Mouse (Mus musculus): Measurements from ENCODE around the gene Fbxw7. TPM values are rescaled to one million over a fixed set of nuclear protein-coding genes. Genes with fewer than 3 reads are reported as not detected.

Fbxw7 gene
- polyA plus RNA-seq, 1 experiment from 2014 or later, result 24.4 TPM

- no peaks in the 10 kb centered on the region for H3K4me1 ChIP-seq (replicated peaks)
- no peak for ATAC-seq (ENCODE audit: low FRiP score)
- WGBS, result 85% methylated on average over 5 of the region's 5 CpGs
- H3K27me3 ChIP-seq, result no peaks in the 10 kb centered on the region
- no peak overlapping the region for H3K4me2 ChIP-seq
- H3K36me3 ChIP-seq, result peaks cover 68% of the 10 kb centered on the region
- no peaks in the 10 kb centered on the region for H3K9me3 ChIP-seq
- no peak overlapping the region for H3K9ac ChIP-seq
- no peak overlapping the region for H3K4me3 ChIP-seq
- no peak overlapping the region for H3K27ac ChIP-seq
Measured at GRCm38 (mm10) chr3:84971561-84971960, 156.5 kb downstream of the Fbxw7 start.

GRCm38 (mm10) chr3:84972881-84973280 lies 157.8 kb downstream of the Fbxw7 start:
- WGBS, result 94% methylated on average over 2 of the region's 2 CpGs
- no peaks in the 10 kb centered on the region for H3K27me3 ChIP-seq
- no peak for ATAC-seq (ENCODE audit: low FRiP score)
- no peak overlapping the region for H3K4me2 ChIP-seq
- H3K4me1 ChIP-seq (replicated peaks), result no peaks in the 10 kb centered on the region
- no peaks in the 10 kb centered on the region for H3K9me3 ChIP-seq
- no peak overlapping the region for H3K4me3 ChIP-seq
- H3K27ac ChIP-seq, result no peak overlapping the region
- H3K9ac ChIP-seq, result no peak overlapping the region
- H3K36me3 ChIP-seq, result peaks cover 75% of the 10 kb centered on the region

DNA sequence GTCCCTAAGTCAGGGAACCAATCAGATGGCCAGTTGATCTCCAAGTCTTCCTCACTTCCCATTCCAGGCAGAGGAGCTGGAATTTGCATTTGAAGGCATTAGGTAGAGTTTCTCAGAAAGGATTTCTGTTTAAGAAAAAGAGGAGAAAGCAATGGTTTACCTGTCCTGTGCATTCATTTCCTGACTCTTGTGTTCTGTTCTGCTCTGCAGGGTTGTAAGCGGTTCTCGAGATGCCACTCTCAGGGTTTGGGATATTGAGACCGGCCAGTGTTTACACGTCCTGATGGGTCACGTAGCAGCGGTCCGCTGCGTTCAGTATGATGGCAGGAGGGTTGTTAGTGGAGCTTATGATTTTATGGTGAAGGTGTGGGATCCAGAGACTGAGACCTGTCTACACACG lies 159.1 kb downstream of the Fbxw7 start:
- Histone ChIP-seq H3K36me3 (peaks cover 75% of the 10 kb centered on the region), H3K4me2 (no peak overlapping the region), H3K27ac (no peak overlapping the region), H3K9ac (no peak overlapping the region), H3K27me3 (no peaks in the 10 kb centered on the region), H3K4me3 (no peak overlapping the region), H3K9me3 (no peaks in the 10 kb centered on the region), H3K4me1 (replicated peaks) (no peaks in the 10 kb centered on the region)
- 92% methylated on average over 9 of the region's 9 CpGs for WGBS
- no peak for ATAC-seq (ENCODE audit: low FRiP score)

GRCm38 (mm10) chr3:84978676-84979075 lies 163.6 kb downstream of the Fbxw7 start:
- no peak for ATAC-seq (ENCODE audit: low FRiP score)
- WGBS, result 94% methylated on average over 11 of the region's 11 CpGs

DNA sequence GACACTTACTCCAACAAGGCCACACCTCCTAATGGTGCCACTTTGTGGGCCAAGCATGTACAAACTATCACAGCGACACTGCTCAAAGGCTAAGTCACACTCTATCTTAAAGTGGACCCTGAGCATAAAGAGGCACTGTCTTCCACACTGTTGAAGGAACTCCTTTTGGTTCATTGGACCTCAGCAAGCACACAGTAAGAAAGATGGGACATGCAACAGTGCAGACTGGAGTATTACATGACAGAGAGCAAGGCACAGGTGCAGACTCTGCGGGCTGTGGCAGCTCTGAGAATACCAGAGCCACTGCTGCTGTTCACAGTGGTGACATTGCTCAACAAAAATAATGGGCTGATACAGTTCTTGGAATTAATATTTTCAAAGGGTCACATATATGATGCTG lies 165.1 kb downstream of the Fbxw7 start:
- no peak overlapping the region for H3K4me2 ChIP-seq
- H3K4me3 ChIP-seq, result no peak overlapping the region
- WGBS, result 100% methylated on average over 2 of the region's 2 CpGs
- no peaks in the 10 kb centered on the region for H3K9me3 ChIP-seq
- H3K4me1 ChIP-seq (replicated peaks), result no peaks in the 10 kb centered on the region
- H3K27me3 ChIP-seq, result no peaks in the 10 kb centered on the region
- ATAC-seq (ENCODE audit: low FRiP score), result no peak
- H3K9ac ChIP-seq, result no peak overlapping the region
- peaks cover 38% of the 10 kb centered on the region for H3K36me3 ChIP-seq
- H3K27ac ChIP-seq, result no peak overlapping the region

More at GRCm38 (mm10) chr3:84978676-84979075, 163.6 kb downstream of the Fbxw7 start:
- Histone ChIP-seq H3K9me3 (no peaks in the 10 kb centered on the region), H3K4me3 (no peak overlapping the region), H3K4me1 (replicated peaks) (no peaks in the 10 kb centered on the region), H3K27ac (no peak overlapping the region), H3K36me3 (peaks cover 51% of the 10 kb centered on the region), H3K9ac (no peak overlapping the region), H3K4me2 (no peak overlapping the region), H3K27me3 (no peaks in the 10 kb centered on the region)

DNA sequence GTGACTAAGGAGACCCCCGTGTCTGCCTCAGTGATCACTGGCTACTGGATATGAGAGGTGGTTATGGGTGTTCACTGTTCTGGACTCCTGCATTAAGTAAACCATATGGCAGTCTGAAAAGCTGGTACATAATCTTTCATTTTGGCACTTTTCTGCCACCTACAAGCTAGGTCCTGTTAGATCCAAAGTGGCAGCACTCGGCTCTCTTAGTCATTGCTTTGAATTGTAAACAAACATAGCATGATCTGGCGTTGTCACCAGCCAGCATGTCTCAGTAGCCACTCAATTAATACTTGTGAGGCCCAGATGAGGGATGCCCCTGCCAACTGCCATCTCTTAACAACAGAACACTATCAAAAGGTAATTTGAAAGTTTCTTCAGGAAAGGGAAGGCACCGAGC lies 167.6 kb downstream of the Fbxw7 start:
- 78% methylated on average over 4 of the region's 4 CpGs for WGBS

GRCm38 (mm10) chr3:84985121-84985625 lies 170.1 kb downstream of the Fbxw7 start:
- Histone ChIP-seq H3K27me3 (no peaks in the 10 kb centered on the region), H3K4me3 (no peak overlapping the region), H3K4me1 (replicated peaks) (no peaks in the 10 kb centered on the region), H3K9me3 (no peaks in the 10 kb centered on the region), H3K4me2 (no peak overlapping the region), H3K9ac (no peak overlapping the region), H3K36me3 (peaks cover 1% of the 10 kb centered on the region), H3K27ac (no peak overlapping the region)
- ATAC-seq (ENCODE audit: low FRiP score), result no peak
- 93% methylated on average over 8 of the region's 8 CpGs for WGBS

More for the DNA sequence above, 167.6 kb downstream of the Fbxw7 start:
- H3K36me3 ChIP-seq, result peaks cover 20% of the 10 kb centered on the region
- H3K27me3 ChIP-seq, result no peaks in the 10 kb centered on the region
- no peaks in the 10 kb centered on the region for H3K9me3 ChIP-seq
- ATAC-seq (ENCODE audit: low FRiP score), result no peak
- H3K4me3 ChIP-seq, result no peak overlapping the region
- no peak overlapping the region for H3K4me2 ChIP-seq
- no peak overlapping the region for H3K27ac ChIP-seq
- no peak overlapping the region for H3K9ac ChIP-seq
- no peaks in the 10 kb centered on the region for H3K4me1 ChIP-seq (replicated peaks)

- Histone ChIP-seq H3K27me3 (no peaks in the 10 kb centered on the region), H3K9ac (no peak overlapping the region), H3K36me3 (no peaks in the 10 kb centered on the region), H3K4me2 (no peak overlapping the region), H3K9me3 (no peaks in the 10 kb centered on the region; the same call in 1 of the 2 replicates), H3K4me1 (replicated peaks) (no peaks in the 10 kb centered on the region), H3K27ac (no peak overlapping the region), H3K4me3 (no peak overlapping the region)
- WGBS, result 91% methylated on average over 4 of the region's 4 CpGs
- ATAC-seq (ENCODE audit: low FRiP score), result no peak
Measured at GRCm38 (mm10) chr3:84988880-84989279, 173.8 kb downstream of the Fbxw7 start.

- H3K27me3 ChIP-seq, result no peaks in the 10 kb centered on the region
- WGBS, result 83% methylated on average over 2 of the region's 2 CpGs
- H3K36me3 ChIP-seq, result no peaks in the 10 kb centered on the region
- H3K4me1 ChIP-seq (replicated peaks), result no peaks in the 10 kb centered on the region
- no peak overlapping the region for H3K4me2 ChIP-seq
- no peaks in the 10 kb centered on the region for H3K9me3 ChIP-seq
- H3K9ac ChIP-seq, result no peak overlapping the region
- no peak overlapping the region for H3K27ac ChIP-seq
- no peak for ATAC-seq (ENCODE audit: low FRiP score)
- no peak overlapping the region for H3K4me3 ChIP-seq
Measured at GRCm38 (mm10) chr3:85005257-85005656, 190.2 kb downstream of the Fbxw7 start.

- peaks cover 7% of the 10 kb centered on the region; the same call in 1 of the 2 replicates for H3K4me1 ChIP-seq (replicated peaks)
- H3K27ac ChIP-seq, result no peak overlapping the region
- H3K9me3 ChIP-seq, result no peaks in the 10 kb centered on the region
- WGBS, result 83% methylated on average over 6 of the region's 6 CpGs
- no peaks in the 10 kb centered on the region for H3K27me3 ChIP-seq
- ATAC-seq (ENCODE audit: low FRiP score), result no peak
- H3K4me3 ChIP-seq, result no peak overlapping the region
- no peak overlapping the region for H3K9ac ChIP-seq
- no peak overlapping the region for H3K4me2 ChIP-seq
- H3K36me3 ChIP-seq, result no peaks in the 10 kb centered on the region
Measured at GRCm38 (mm10) chr3:85012889-85013288, 197.8 kb downstream of the Fbxw7 start.

DNA sequence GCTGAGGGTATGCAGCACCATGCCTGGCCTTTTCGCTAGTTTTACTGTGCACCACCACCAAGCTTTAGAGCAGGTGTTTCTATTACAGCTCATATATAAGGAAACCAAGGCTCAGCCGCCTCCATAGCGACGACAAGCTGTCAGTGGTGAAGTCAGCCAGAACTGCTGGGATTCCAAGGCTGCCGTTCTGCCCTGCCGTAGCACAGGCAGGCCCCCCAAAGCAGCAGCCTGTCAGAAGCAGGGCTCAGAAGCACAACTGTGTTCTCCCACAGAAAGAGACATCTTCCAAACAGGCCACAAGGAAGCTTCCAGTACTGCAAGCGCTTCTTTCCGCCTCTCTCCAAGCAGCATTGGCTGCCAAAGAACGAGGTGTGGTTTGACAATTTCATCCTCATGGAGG lies 200.6 kb downstream of the Fbxw7 start:
- 66% methylated on average over 9 of the region's 9 CpGs for WGBS
- ATAC-seq (ENCODE audit: low FRiP score), result peak; percentile 32; the same call in 1 of the 2 replicates
- peak overlapping the region; percentile 6; the same call in 1 of the 2 replicates for H3K9ac ChIP-seq

GRCm38 (mm10) chr3:85020137-85020536 lies 205.1 kb downstream of the Fbxw7 start:
- Histone ChIP-seq H3K4me1 (replicated peaks) (peaks cover 15% of the 10 kb centered on the region), H3K27ac (no peak overlapping the region), H3K4me3 (no peak overlapping the region), H3K4me2 (no peak overlapping the region), H3K36me3 (no peaks in the 10 kb centered on the region), H3K9ac (no peak overlapping the region), H3K27me3 (no peaks in the 10 kb centered on the region), H3K9me3 (no peaks in the 10 kb centered on the region)
- no peak for ATAC-seq (ENCODE audit: low FRiP score)

More for the DNA sequence above, 200.6 kb downstream of the Fbxw7 start:
- H3K27me3 ChIP-seq, result no peaks in the 10 kb centered on the region
- no peak overlapping the region for H3K4me2 ChIP-seq
- no peaks in the 10 kb centered on the region for H3K9me3 ChIP-seq
- H3K36me3 ChIP-seq, result no peaks in the 10 kb centered on the region
- H3K4me1 ChIP-seq (replicated peaks), result peaks cover 7% of the 10 kb centered on the region; the same call in 1 of the 2 replicates
- H3K27ac ChIP-seq, result peak overlapping the region; percentile 36; the same call in 1 of the 2 replicates
- H3K4me3 ChIP-seq, result no peak overlapping the region

DNA sequence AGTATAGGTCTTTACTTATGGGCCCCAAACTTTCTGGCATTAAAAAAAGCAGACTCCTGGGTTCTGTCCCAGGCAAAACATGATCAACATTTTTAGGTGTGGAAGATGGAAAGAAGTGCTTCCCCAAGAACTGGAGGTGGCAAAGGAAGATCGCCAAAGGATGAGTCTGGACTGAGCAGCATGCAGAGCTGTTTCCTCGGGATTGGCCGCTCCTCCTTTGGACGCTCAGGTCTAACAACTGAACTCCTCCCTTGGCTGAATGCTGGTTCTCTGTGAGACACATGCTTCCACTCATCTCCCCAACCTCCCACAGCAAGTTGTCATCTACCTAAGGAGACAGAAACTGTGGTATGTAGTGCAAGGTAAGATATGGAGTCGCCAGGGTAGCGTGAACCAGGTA lies 206.7 kb downstream of the Fbxw7 start:
- H3K4me3 ChIP-seq, result no peak overlapping the region
- H3K4me2 ChIP-seq, result no peak overlapping the region
- peaks cover 12% of the 10 kb centered on the region for H3K4me1 ChIP-seq (replicated peaks)
- no peaks in the 10 kb centered on the region for H3K36me3 ChIP-seq
- H3K27me3 ChIP-seq, result no peaks in the 10 kb centered on the region
- no peak overlapping the region for H3K9ac ChIP-seq
- H3K27ac ChIP-seq, result no peak overlapping the region
- no peak for ATAC-seq (ENCODE audit: low FRiP score)
- WGBS, result 93% methylated on average over 6 of the region's 6 CpGs
- no peaks in the 10 kb centered on the region for H3K9me3 ChIP-seq
